Mouse (Mus musculus): ENCODE measurements around the gene Hecw2.

DNA sequence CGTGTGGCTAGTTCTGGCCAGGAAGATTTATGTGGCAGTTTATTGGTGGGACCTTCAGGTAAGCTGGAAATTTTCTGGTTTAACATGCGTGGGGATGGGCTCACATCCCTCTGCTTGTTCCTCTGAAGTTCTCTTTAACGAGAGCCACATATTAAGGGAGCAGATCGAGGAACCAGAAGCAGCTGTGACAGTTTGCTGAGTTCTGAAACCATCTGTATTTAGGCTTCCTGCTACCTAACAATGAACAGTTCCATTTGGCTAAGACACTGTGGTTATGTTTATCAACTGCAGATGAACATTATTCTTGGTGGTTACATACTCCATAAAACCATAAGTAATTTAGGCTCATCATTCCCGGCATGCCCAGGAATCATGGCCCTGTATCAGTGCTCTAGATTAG is 242.6 kb downstream of the Hecw2 start:
- TF ChIP-seq POLR2A (IDR thresholded peaks at IDR 0.05; ENCODE audit: borderline replicate concordance, insufficient read depth, low read length), result no peak
- TF ChIP-seq CTCF (IDR thresholded peaks at IDR 0.05; ENCODE audit: borderline replicate concordance, insufficient read depth, low read depth, low read length), result no peak
